Mouse (Mus musculus): Measurements from ENCODE around the gene C2cd5. TPM values are rescaled to one million over a fixed set of nuclear protein-coding genes. Genes with fewer than 3 reads are reported as not detected.
A peak's percentile ranks its signal among the peaks of the same experiment; 100 is the strongest.

The C2cd5 gene
- polyA plus RNA-seq, 1 experiment = 57.2 TPM

- Histone ChIP-seq H3K27me3 (ENCODE audit: control insufficient read depth, insufficient read depth, low read length, poor library complexity, severe bottlenecking) (no peaks in the 10 kb centered on the region), H3K27ac (ENCODE audit: insufficient read depth, low read length) (no peak overlapping the region), H3K9ac (ENCODE audit: low read depth, poor library complexity, severe bottlenecking) (no peak overlapping the region), H3K4me3 (ENCODE audit: low read depth, low read length) (no peak overlapping the region), H3K4me1 (ENCODE audit: control insufficient read depth, insufficient read depth, low read length) (no peaks in the 10 kb centered on the region), H3K36me3 (ENCODE audit: control insufficient read depth, insufficient read depth, low read length, poor library complexity, severe bottlenecking) (no peaks in the 10 kb centered on the region), H3K9me3 (replicated peaks; ENCODE audit: control insufficient read depth, insufficient read depth, low read length, poor library complexity, severe bottlenecking) (no peaks in the 10 kb centered on the region)
- TF ChIP-seq CTCF (IDR thresholded peaks at IDR 0.05; ENCODE audit: low read depth, low read length) (no peak), POLR2A (IDR thresholded peaks at IDR 0.05; ENCODE audit: insufficient read depth, low read length) (no peak), EP300 (IDR thresholded peaks at IDR 0.05; ENCODE audit: insufficient read depth, low read depth, low read length) (no peak)
Observed at GRCm38 (mm10) chr6:142998221-142998999, 101.5 kb downstream of the C2cd5 start.

- H3K27me3 ChIP-seq (ENCODE audit: control insufficient read depth, insufficient read depth, low read length, poor library complexity, severe bottlenecking) = no peaks in the 10 kb centered on the region
- TF ChIP-seq EP300 (IDR thresholded peaks at IDR 0.05; ENCODE audit: insufficient read depth, low read depth, low read length) = no peak
- TF ChIP-seq POLR2A (IDR thresholded peaks at IDR 0.05; ENCODE audit: insufficient read depth, low read length) = no peak
- no peak for TF ChIP-seq CTCF (IDR thresholded peaks at IDR 0.05; ENCODE audit: low read depth, low read length)
- H3K9ac ChIP-seq (ENCODE audit: low read depth, poor library complexity, severe bottlenecking) = no peak overlapping the region
- no peaks in the 10 kb centered on the region for H3K9me3 ChIP-seq (replicated peaks; ENCODE audit: control insufficient read depth, insufficient read depth, low read length, poor library complexity, severe bottlenecking)
- H3K4me1 ChIP-seq (ENCODE audit: control insufficient read depth, insufficient read depth, low read length) = no peaks in the 10 kb centered on the region
- no peak overlapping the region for H3K4me3 ChIP-seq (ENCODE audit: low read depth, low read length)
- H3K36me3 ChIP-seq (ENCODE audit: control insufficient read depth, insufficient read depth, low read length, poor library complexity, severe bottlenecking) = no peaks in the 10 kb centered on the region
- no peak overlapping the region for H3K27ac ChIP-seq (ENCODE audit: insufficient read depth, low read length)
Observed at GRCm38 (mm10) chr6:142996887-142997286, 103.1 kb downstream of the C2cd5 start.

GRCm38 (mm10) chr6:142995567-142995966 lies 104.4 kb downstream of the C2cd5 start:
- H3K4me1 ChIP-seq (ENCODE audit: control insufficient read depth, insufficient read depth, low read length) = no peaks in the 10 kb centered on the region
- H3K9me3 ChIP-seq (replicated peaks; ENCODE audit: control insufficient read depth, insufficient read depth, low read length, poor library complexity, severe bottlenecking) = no peaks in the 10 kb centered on the region
- no peak overlapping the region for H3K9ac ChIP-seq (ENCODE audit: low read depth, poor library complexity, severe bottlenecking)
- H3K36me3 ChIP-seq (ENCODE audit: control insufficient read depth, insufficient read depth, low read length, poor library complexity, severe bottlenecking) = no peaks in the 10 kb centered on the region
- no peak overlapping the region for H3K27ac ChIP-seq (ENCODE audit: insufficient read depth, low read length)
- H3K4me3 ChIP-seq (ENCODE audit: low read depth, low read length) = no peak overlapping the region
- TF ChIP-seq POLR2A (IDR thresholded peaks at IDR 0.05; ENCODE audit: insufficient read depth, low read length) = no peak
- no peak for TF ChIP-seq CTCF (IDR thresholded peaks at IDR 0.05; ENCODE audit: low read depth, low read length)
- TF ChIP-seq EP300 (IDR thresholded peaks at IDR 0.05; ENCODE audit: insufficient read depth, low read depth, low read length) = no peak
- H3K27me3 ChIP-seq (ENCODE audit: control insufficient read depth, insufficient read depth, low read length, poor library complexity, severe bottlenecking) = no peaks in the 10 kb centered on the region

GRCm38 (mm10) chr6:142994821-142995220 lies 105.1 kb downstream of the C2cd5 start:
- no peaks in the 10 kb centered on the region for H3K36me3 ChIP-seq (ENCODE audit: control insufficient read depth, insufficient read depth, low read length, poor library complexity, severe bottlenecking)
- H3K4me1 ChIP-seq (ENCODE audit: control insufficient read depth, insufficient read depth, low read length) = no peaks in the 10 kb centered on the region
- no peak overlapping the region for H3K9ac ChIP-seq (ENCODE audit: low read depth, poor library complexity, severe bottlenecking)
- H3K27me3 ChIP-seq (ENCODE audit: control insufficient read depth, insufficient read depth, low read length, poor library complexity, severe bottlenecking) = no peaks in the 10 kb centered on the region
- TF ChIP-seq CTCF (IDR thresholded peaks at IDR 0.05; ENCODE audit: low read depth, low read length) (no peak), EP300 (IDR thresholded peaks at IDR 0.05; ENCODE audit: insufficient read depth, low read depth, low read length) (no peak), POLR2A (IDR thresholded peaks at IDR 0.05; ENCODE audit: insufficient read depth, low read length) (no peak)
- no peaks in the 10 kb centered on the region for H3K9me3 ChIP-seq (replicated peaks; ENCODE audit: control insufficient read depth, insufficient read depth, low read length, poor library complexity, severe bottlenecking)
- no peak overlapping the region for H3K27ac ChIP-seq (ENCODE audit: insufficient read depth, low read length)
- H3K4me3 ChIP-seq (ENCODE audit: low read depth, low read length) = no peak overlapping the region

- no peaks in the 10 kb centered on the region for H3K9me3 ChIP-seq (replicated peaks; ENCODE audit: control insufficient read depth, insufficient read depth, low read length, poor library complexity, severe bottlenecking)
- peaks cover 2% of the 10 kb centered on the region for H3K4me1 ChIP-seq (ENCODE audit: control insufficient read depth, insufficient read depth, low read length)
- no peaks in the 10 kb centered on the region for H3K36me3 ChIP-seq (ENCODE audit: control insufficient read depth, insufficient read depth, low read length, poor library complexity, severe bottlenecking)
- no peaks in the 10 kb centered on the region for H3K27me3 ChIP-seq (ENCODE audit: control insufficient read depth, insufficient read depth, low read length, poor library complexity, severe bottlenecking)
- no peak overlapping the region for H3K27ac ChIP-seq (ENCODE audit: insufficient read depth, low read length)
- H3K4me3 ChIP-seq (ENCODE audit: low read depth, low read length) = no peak overlapping the region
- TF ChIP-seq EP300 (IDR thresholded peaks at IDR 0.05; ENCODE audit: insufficient read depth, low read depth, low read length) (no peak), CTCF (IDR thresholded peaks at IDR 0.05; ENCODE audit: low read depth, low read length) (peak; percentile 30), POLR2A (IDR thresholded peaks at IDR 0.05; ENCODE audit: insufficient read depth, low read length) (no peak)
- no peak overlapping the region for H3K9ac ChIP-seq (ENCODE audit: low read depth, poor library complexity, severe bottlenecking)
Observed at GRCm38 (mm10) chr6:142993705-142994698, 105.9 kb downstream of the C2cd5 start.

Measured in ES-Bruce4 (cell line).